Mouse (Mus musculus) testis, adult 2 months (tissue): ENCODE results near the gene Sbk1. TPM values are rescaled to one million over a fixed set of nuclear protein-coding genes. Genes with fewer than 3 reads are reported as not detected.

Experiments
- H3K27ac ChIP-seq: fragments of 200-500 bp; 2 replicates; pipeline ENCODE4 v1.5.1; 2012; ENCODE audit warnings: low read depth, low read length; ENCODE audit not compliant: control insufficient read depth, insufficient read depth
- H3K27me3 ChIP-seq: fragments of 200-500 bp; 2 replicates; pipeline ENCODE4 v1.6.1; 2012; ENCODE audit warnings: mild to moderate bottlenecking, low read length, moderate library complexity; ENCODE audit not compliant: control insufficient read depth, insufficient read depth
- H3K36me3 ChIP-seq: fragments of 200-500 bp; 2 replicates; pipeline ENCODE4 v1.6.1; 2012; ENCODE audit warnings: mild to moderate bottlenecking, low read length; ENCODE audit not compliant: control insufficient read depth, insufficient read depth
- H3K4me1 ChIP-seq: fragments of 200-500 bp; 2 replicates; pipeline ENCODE4 v1.6.1; 2012; ENCODE audit warnings: low read length; ENCODE audit not compliant: control insufficient read depth, insufficient read depth
- H3K4me3 ChIP-seq: fragments of 200-500 bp; 2 replicates; pipeline ENCODE4 v1.5.1; 2012; ENCODE audit warnings: low read depth, mild to moderate bottlenecking, low read length, moderate library complexity, mixed read lengths; ENCODE audit not compliant: control insufficient read depth
- CTCF ChIP-seq: fragments of 200-500 bp; IDR thresholded peaks from 2 replicates; pipeline ENCODE4 v1.5.1; 2012; ENCODE audit warnings: low read depth, mild to moderate bottlenecking, inconsistent platforms, low read length, moderate library complexity; ENCODE audit not compliant: control insufficient read depth, insufficient read depth, insufficient replicate concordance
- POLR2A ChIP-seq: fragments of 200-500 bp; IDR thresholded peaks from 2 replicates; pipeline ENCODE4 v1.6.1; 2012; ENCODE audit warnings: low read depth, mild to moderate bottlenecking, inconsistent platforms, low read length, moderate library complexity; ENCODE audit not compliant: control insufficient read depth
- polyA plus RNA-seq: library from polyadenylated mRNA; depleted of rRNA; stranded (reverse); fragments of >200 nt; gene quantifications from 2 replicates; pipeline ENCODE4 v1.2.3, GENCODE M21; 2012; rRNA removed

Gene Sbk1
- polyA plus RNA-seq: 8.8 and 9.9 TPM in 2 replicates

DNA sequence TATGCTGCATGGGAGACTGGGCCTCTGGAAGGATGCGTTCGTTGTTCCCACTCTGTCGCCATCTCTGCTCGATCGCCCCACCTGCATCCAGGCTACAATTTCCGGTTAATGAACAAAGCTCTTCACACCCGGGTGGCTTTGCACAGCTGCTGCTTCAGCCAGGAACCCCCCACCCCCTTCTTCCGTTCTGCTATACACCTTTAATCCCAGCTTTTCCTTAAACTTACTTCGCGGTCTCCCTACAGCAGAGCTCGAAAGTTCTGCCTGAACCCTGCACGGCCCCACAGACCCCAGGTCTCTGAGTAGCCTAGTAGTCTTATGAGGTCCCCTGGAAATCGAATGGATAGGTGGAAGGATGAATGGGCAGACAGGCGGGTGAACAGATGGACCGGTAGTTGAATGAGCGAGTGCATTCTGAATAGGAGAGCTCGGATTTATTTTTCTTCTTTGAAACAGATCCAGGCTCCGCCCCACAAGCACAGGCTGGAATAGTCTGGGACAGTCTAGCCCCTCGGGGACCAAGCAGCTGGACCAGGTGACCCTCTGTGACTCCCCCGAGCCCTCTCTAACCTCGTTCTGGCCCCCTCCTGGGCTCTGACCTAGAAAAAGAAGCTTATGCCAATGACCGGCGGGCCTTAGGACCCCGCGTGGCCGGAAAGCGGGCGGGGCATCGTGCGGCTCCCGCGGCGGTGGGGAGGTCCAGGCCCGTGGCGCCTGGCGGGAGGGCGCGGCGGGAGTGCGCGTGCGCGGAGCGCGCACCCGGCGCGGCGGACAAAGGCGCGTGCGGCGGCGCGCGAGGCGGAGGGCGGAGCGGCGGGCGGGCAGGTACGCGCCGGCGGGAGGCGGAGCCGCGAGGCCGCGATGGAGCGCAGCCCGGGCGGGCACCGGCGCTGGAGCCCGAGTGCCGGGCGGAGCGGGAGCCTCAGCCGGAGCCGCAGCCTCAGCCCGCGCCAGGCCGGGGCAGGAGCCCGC is at the start of gene Sbk1:
Sbk1 (plus strand) TSS at position 908 of the 972 bp plus-strand sequence.
- Histone ChIP-seq H3K4me1 (peaks cover 15% of the 10 kb centered on the region), H3K4me3 (peak within 1 kb of the TSS; percentile 76), H3K36me3 (no peaks in the 10 kb centered on the region), H3K27ac (peak within 1 kb of the TSS; percentile 75), H3K27me3 (no peaks in the 10 kb centered on the region)
- TF ChIP-seq POLR2A: peak; percentile 18; the same call in 1 of the 2 replicates
- no peak for TF ChIP-seq CTCF

DNA sequence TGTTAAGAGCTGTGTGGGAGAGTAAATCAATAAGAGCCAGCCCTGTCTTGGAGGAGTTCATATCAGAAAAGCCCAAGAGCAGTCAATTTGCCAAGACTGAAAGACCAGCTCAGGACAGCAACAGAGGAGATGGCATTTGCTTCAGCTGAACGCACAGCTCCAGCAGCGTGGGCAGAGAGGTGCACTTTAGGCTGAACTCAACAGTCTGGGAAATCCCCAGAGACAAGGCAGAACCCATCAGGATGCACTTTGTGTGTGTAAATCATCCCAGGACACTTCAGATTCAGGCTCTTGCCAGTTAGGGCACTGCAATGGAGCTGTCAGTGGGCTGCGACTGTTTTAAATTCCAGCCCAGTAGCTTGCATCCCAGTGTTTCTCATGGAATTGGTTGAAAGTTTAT is 49.7 kb upstream of the Sbk1 start:
- H3K27ac ChIP-seq: no peak overlapping the region
- H3K36me3 ChIP-seq: no peaks in the 10 kb centered on the region
- no peak overlapping the region for H3K4me3 ChIP-seq
- no peaks in the 10 kb centered on the region for H3K4me1 ChIP-seq
- TF ChIP-seq CTCF (no peak), POLR2A (no peak)
- H3K27me3 ChIP-seq: no peaks in the 10 kb centered on the region

DNA sequence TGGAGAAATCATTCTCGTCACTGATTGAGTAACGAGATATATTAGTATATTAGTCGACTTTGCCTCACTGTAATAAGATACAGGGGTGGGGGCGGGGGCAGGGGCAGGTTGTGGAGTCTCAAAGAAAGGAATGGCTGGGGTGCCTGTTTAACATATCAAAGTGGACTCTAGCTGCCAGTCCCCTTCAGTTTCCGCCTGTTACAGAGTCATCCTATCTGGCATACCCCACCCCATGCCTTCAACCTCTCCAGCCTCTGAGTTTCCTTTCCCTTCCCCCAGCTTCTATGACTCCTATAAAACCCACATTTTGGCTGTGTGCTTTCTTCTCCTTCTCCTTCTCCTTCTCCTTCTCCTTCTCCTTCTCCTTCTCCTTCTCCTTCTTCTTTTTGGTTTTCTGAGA is 46.3 kb upstream of the Sbk1 start:
- Histone ChIP-seq H3K4me1 (no peaks in the 10 kb centered on the region), H3K27me3 (no peaks in the 10 kb centered on the region), H3K36me3 (no peaks in the 10 kb centered on the region), H3K27ac (no peak overlapping the region), H3K4me3 (no peak overlapping the region)
- TF ChIP-seq POLR2A (no peak), CTCF (no peak)

DNA sequence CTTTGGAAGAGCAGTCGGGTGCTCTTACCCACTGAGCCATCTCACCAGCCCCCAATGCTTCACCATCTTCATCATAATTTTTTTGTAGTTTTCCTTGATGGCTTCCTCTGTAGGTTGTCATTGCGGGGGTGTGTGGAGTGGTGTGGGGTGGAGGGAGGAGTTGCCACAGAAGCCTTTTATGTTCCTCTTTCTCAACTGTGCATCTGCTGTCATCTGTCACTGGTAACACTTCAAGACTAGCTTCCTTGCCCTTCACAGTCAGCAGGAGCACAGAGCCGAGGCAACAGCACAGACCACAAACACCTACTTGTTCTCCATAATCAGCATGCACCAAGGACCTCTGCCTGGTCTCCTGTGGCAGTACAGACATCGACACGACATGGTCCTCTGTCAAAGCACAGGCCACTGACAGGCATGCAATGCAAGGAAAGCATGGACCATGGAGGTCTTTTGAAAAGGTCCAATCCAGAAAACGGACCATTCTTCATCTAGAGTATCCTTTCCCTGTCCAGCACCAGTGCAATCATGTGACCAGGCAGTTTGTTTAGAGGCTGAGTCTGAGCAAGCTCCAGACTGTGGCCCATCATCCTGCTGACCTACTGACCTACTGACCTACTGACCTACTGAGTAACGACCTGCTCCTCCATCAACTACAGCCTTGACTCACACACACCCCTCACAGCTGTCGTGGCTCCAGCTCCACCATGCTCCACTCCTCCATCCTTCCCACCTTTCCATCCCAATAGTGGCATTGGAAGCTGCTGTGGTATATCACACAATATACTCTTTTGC is 41.9 kb upstream of the Sbk1 start:
- no peaks in the 10 kb centered on the region for H3K27me3 ChIP-seq
- H3K36me3 ChIP-seq: no peaks in the 10 kb centered on the region
- no peak for TF ChIP-seq POLR2A
- no peak for TF ChIP-seq CTCF

DNA sequence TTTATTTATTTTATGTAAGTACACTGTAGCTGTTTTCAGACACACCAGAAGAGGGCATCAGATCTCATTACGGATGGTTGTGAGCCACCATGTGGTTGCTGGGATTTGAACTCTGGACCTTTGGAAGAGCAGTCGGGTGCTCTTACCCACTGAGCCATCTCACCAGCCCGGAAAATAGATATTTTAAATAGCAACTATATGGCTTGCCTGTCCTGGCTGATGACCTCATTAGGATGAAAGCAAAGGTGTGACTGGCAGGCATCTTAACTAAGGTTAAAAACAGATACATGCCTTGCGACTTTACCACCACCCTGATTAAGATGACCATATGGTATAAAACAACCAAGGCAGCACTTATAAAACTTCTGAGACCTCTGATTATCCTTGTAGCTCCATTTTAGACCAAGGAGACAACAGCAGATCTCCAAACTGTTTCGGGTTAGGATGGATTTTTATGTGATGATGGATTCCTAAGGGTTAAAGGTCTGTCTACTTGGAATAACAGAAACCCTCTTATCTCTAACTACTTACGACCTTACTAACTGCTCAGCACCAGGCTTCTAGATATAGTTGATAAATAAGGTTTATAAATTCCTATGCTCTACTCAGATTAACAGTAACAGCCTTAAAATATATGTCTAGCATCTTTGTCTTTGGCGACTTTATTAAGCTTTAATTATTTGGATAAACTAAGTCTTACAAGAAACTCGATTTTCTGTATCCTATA is 39.9 kb upstream of the Sbk1 start:
- no peak overlapping the region for H3K27ac ChIP-seq
- H3K27me3 ChIP-seq: no peaks in the 10 kb centered on the region
- H3K4me1 ChIP-seq: no peaks in the 10 kb centered on the region; the same call in 1 of the 2 replicates
- H3K36me3 ChIP-seq: no peaks in the 10 kb centered on the region
- TF ChIP-seq POLR2A: no peak
- H3K4me3 ChIP-seq: no peak overlapping the region

More for the DNA sequence above, 41.9 kb upstream of the Sbk1 start:
- no peak overlapping the region for H3K4me3 ChIP-seq
- no peak overlapping the region for H3K27ac ChIP-seq
- H3K4me1 ChIP-seq: no peaks in the 10 kb centered on the region

DNA sequence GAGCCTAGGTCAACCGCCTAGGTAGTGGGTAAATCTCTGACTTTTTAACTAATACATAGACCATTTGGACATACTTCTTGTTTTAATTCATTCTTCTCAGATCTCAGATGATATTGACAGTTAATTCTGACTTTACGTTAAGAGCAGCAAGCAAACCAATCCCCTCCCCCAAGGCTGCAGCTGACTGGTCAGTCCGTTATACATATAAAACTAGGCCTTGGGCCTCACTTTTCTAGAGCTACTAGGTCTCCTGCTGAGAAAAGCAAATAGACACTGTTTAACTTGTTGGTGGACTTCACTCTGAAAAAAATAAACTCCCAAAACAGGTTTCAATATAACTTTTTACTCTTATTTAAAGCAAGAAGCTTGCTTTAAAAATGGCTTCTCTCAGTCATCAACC is 37.8 kb upstream of the Sbk1 start:
- Histone ChIP-seq H3K27ac (no peak overlapping the region), H3K27me3 (no peaks in the 10 kb centered on the region), H3K36me3 (no peaks in the 10 kb centered on the region), H3K4me1 (no peaks in the 10 kb centered on the region; the same call in 1 of the 2 replicates), H3K4me3 (no peak overlapping the region)
- no peak for TF ChIP-seq CTCF
- no peak for TF ChIP-seq POLR2A

DNA sequence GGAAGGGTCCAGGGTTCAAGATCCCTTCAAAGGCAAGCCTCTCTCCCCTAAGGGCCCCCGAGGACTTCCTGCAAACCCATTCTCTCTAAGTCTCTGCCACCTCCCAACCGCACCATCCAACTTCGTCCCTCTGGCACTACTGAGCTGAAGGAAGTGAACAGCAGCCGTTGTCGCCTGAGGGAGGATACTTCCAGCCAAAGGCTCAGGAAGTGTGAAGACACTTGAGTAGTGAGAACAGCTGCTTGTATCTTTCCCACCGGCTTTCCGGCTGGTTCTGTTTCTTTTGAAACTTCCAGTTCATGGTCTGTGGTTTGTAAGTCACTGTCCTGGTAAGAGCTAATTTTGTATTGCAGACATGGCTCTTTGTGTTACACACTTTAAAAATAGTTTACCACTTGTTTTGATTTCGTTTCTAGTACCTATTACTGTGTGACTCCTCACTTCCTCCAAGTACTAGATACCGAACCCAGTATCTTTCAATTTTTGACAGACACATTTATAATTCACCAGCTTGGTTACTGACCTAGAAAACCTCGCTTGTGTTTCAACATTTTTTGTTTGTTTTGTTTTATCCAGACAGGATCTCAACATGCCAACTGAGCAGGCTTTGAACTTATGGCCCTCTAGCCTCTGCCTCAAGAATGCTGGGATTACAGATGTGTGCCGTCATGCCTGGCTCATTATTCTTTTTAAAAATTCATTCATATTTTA is 36.2 kb upstream of the Sbk1 start:
- H3K27me3 ChIP-seq: no peaks in the 10 kb centered on the region
- no peak overlapping the region for H3K27ac ChIP-seq
- no peaks in the 10 kb centered on the region; the same call in 1 of the 2 replicates for H3K4me1 ChIP-seq
- H3K36me3 ChIP-seq: no peaks in the 10 kb centered on the region
- no peak overlapping the region for H3K4me3 ChIP-seq
- TF ChIP-seq POLR2A (no peak), CTCF (no peak)
